Mouse (Mus musculus): ENCODE data around the gene Sphk2.

DNA sequence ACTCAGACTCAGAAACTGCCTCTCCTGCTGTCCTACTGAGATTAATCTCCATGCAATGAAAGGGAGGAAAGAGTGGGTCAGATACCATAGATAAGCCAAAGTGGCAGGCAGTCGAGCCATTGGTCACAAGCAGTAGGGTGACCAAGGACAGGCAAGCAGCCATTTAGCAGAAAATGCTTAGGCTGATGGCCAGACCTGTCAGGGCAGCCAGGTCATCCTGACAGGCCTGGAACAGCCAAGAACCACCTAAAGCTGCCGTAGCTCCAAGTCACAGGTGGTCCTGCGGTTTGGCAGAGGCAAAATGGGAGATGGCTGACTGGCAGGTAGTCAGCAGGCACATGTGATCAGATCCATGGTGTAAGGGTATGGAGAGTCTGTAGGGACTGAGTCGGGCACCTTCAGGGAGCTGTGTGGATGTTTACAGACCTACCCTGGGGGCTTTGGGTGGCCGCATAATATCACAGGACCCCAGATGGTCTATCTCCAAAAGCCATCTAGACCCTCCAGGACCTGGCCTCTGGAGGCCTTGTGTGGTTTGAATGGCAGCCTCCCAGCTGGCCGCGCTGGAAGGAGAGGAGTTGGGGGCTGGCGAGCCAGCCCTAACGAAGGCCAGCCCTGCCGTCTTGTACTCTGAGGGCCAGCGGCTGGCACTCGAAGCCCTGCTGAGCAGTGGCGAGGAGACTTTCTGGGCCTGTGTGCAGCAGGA is 4.0 kb upstream of the Sphk2 start:
- TF ChIP-seq CTCF (IDR thresholded peaks at IDR 0.05; ENCODE audit: low read depth, low read length) (no peak), POLR2A (IDR thresholded peaks at IDR 0.05; ENCODE audit: borderline replicate concordance, low read depth, low read length) (no peak)

Data from bone marrow macrophage, adult 2 months (primary cell).